Mouse (Mus musculus): Measurements from ENCODE around the gene 2210407C18Rik.

DNA sequence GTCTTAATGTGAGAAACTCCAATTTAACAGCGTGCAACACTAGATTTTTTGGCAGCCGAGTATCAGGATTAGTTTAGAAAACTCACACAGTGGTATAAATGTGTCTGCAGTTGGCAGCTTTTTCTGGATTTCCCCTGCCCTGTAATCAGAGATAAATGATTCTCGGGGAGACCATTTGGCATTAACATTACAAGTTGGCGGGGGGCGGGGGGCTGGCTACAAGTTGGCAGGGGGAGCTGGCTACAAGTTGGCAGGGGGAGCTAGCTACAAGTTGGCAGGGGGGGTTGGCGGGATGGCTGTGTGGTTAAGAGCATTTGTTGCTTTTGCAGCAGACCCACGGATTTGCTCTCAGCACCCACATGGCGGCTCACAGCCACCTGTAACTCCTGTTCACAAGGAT lies 37.2 kb downstream of the 2210407C18Rik start:
- no peak for TF ChIP-seq SIN3A (IDR thresholded peaks at IDR 0.05; ENCODE audit: low read length)
- TF ChIP-seq CHD1 (IDR thresholded peaks at IDR 0.05; ENCODE audit: low read depth, low read length) = no peak
- no peak for TF ChIP-seq GABPA (IDR thresholded peaks at IDR 0.05; ENCODE audit: low read depth, low read length)
- no peak for TF ChIP-seq POLR2A (IDR thresholded peaks at IDR 0.05; ENCODE audit: control insufficient read depth in 1 of 2, insufficient read depth in 1 of 2, low read depth in 1 of 2, low read length in 2 of 2, poor library complexity in 1 of 2)
- no peak for TF ChIP-seq TCF12 (IDR thresholded peaks at IDR 0.05; ENCODE audit: low read depth, low read length)
- TF ChIP-seq E2F4 (IDR thresholded peaks at IDR 0.05; ENCODE audit: borderline replicate concordance, low read depth, low read length) = no peak
- no peak for TF ChIP-seq TAL1 (IDR thresholded peaks at IDR 0.05; ENCODE audit: low read length)
- no peak for TF ChIP-seq USF1 (IDR thresholded peaks at IDR 0.05; ENCODE audit: low read depth, low read length)
- no peak for TF ChIP-seq MAZ (IDR thresholded peaks at IDR 0.05; ENCODE audit: low read depth, low read length)
- TF ChIP-seq KAT2A (conservative IDR thresholded peaks at IDR 0.05; ENCODE audit: low read depth, low read length) = no peak
- no peak for TF ChIP-seq MEF2A (IDR thresholded peaks at IDR 0.05; ENCODE audit: extremely low read depth, insufficient replicate concordance, low read depth, low read length, poor library complexity, severe bottlenecking)
- no peak for TF ChIP-seq EP300 (IDR thresholded peaks at IDR 0.05; ENCODE audit: low read depth in 1 of 2, low read length in 2 of 2)
- no peak for TF ChIP-seq CTCF (IDR thresholded peaks at IDR 0.05 in 2 of 3, conservative IDR thresholded peaks at IDR 0.05 in 1 of 3; ENCODE audit: control insufficient read depth in 1 of 3, insufficient read depth in 1 of 3, low read depth in 2 of 3, low read length in 3 of 3, poor library complexity in 1 of 3, severe bottlenecking in 1 of 3)

Data from MEL (cell line).